Mouse (Mus musculus): Measurements from ENCODE around the gene Elp5.
A peak's percentile ranks its signal among the peaks of the same experiment; 100 is the strongest.

Gene Elp5

DNA sequence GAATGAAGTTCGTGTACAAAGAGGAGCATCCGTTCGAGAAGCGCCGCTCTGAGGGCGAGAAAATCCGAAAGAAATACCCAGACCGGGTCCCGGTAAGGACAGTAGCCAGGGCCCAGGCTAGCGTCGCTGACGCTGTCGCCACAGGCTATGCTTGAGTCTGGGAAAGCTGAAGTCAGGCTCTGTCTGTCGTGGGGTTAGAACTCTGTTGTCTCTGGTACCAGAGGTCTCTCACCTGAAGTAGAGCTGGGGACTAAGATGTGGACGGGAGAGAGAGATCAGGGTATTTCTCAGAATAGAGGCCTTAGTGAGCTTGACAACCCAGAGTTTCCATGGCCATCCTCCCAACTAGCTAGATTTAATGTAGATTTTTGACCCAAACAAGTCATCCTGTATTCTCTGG, 9.4 kb upstream of the Elp5 start:
- DNase-seq (ENCODE audit: low spot score in 2 of 2): no peak

GRCm38 (mm10) chr11:69990850-69991691, 8.8 kb upstream of the Elp5 start, which contains the start of gene Gabarap:
Gabarap (plus strand) TSS chr11:69991143.
- DNase-seq (ENCODE audit: low spot score in 2 of 2): peak; percentile 92 to 94

DNA sequence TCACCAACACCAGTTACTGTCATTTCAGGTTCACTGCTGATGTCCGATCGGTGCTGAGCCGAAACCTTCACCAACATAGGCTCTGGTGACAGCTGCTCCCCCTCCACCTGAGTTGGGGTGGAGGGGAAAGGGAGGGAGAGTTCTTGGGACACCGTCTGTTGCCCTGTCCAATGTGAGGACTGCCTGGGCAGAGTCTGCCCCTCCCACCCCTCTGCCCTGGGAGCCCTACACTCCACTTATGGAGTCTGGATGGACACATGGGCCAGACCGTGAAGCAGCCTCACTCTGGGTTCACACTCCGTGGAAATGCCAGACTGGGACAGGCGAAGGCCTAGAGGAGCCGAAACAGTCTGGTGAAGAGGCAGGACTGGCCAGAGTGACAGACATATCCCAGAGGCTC, 7.6 kb upstream of the Elp5 start:
- no peak for DNase-seq (ENCODE audit: low spot score in 2 of 2)

- DNase-seq (ENCODE audit: low spot score in 2 of 2): no peak
Observed at GRCm38 (mm10) chr11:69984431-69984830, 2.1 kb upstream of the Elp5 start.

DNA sequence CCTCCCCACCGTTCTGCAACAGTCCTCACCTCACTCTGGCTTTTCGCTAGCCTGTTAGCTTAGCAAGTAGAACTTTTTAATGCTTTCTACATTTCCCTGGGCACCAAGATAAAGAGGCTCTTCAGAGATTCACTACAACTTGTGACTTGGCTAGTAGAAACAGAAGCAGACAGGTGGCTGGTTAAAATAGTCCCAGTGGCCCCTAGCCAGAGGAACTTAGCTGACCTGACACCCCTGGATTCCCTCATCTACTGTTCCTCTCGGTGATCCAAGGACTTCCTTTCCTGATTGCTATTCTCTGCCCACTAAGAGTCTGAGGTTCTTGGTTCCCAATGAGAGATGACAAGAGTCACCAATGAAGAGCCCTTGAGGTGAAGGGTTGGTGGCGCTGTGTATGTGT, 1.1 kb upstream of the Elp5 start:
- DNase-seq (ENCODE audit: low spot score in 2 of 2): no peak

DNA sequence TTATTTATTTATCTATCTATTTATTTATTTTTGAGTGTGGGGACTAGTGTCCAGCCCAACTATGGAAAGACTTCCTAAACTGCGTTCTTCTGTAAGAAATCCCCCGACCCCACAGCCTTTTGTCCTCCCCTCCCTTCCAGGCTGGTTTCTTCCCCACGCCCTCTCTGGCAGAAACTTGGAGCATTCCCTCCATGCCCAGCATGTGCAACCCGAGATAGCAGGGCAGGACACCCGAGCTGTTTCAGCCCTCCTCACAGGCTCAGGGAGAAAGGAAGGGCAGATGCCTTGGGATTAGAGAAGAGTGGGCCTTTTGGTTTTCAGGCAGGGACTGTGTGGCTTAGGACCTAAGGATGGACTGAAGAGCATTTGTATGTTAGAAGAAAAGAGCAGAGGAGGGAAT, 560 bp upstream of the Elp5 start:
- no peak for DNase-seq (ENCODE audit: low spot score in 2 of 2)

DNA sequence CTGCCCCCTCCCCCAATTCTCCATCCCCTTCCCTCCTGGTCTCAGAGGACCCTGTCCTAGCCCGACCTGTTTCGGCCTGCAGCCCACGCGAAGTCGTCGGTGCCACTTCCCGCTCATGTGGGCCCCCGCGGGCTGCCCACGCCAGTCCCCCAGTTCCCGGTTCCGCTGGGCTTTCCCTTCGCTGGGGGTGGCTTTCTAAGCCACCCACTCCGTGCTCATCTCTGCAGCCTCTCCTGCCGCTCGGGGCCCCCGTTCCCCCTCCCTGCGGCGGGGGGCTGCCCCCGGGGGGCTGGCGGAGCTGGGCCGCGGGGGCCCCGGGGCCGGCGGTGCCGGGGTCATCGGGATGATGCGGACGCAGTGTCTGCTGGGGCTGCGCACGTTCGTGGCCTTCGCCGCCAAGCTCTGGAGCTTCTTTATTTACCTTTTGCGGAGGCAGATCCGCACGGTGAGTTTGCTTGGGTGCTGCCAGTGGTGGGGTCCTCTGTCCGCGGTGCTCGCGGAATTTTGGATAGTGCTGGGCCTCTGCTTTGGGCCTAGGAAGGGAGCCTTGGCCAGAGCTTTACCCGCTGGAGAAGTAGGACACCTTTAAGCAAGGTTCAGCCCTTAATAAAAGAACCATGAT, 1.1 kb downstream of the Elp5 start, which contains the start of gene Ctdnep1:
Gene Ctdnep1 (plus strand): TSS at position 16 of the 622 bp plus-strand sequence.
- no peak for DNase-seq (ENCODE audit: low spot score in 2 of 2)

DNA sequence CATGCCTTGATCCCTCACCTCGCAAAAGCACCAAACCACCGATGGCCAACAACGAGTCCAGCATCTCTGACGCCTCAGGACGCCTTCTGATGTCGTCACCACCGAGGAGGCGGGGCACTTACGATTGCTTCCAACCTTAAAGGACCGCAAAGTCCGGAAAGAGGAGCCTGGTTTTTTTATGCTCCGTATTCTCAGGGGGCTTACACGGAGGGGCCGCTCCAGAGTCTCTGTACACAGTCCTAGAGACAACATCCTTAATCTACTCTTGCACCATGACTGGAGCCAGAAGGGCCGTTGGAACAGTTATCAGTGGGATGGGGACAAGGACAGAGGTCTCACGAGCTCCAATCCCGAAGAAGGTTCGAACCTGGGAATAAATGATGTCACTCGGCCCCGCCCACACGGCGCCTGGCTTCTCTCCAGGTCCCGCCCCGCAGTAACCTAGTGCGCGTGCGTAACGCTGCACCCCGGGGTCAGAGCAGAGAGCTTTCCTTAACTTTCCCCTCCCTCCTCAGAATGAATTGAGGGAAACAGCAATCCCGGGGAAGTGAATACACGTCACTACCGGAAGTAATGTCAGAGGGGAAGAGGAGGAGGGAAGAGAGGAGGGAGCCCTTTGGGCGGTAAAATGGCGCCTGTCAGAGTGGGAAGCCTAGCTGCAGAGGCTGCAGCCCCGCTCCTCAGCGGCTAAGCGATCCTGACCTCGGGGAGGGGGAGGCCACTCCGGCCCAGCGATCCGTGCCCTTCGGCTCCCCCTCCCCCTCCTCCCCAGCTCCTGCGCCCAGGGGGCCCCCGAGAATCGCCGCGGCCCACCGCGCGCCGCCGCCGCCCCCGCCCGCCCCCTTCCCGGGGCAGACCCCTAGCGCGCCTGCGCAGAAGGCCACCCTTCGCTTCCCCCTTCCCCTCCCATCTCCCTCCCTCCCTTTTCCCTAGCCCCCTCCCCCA, 1.8 kb downstream of the Elp5 start:
- DNase-seq (ENCODE audit: low spot score in 2 of 2): peak; percentile 98

DNA sequence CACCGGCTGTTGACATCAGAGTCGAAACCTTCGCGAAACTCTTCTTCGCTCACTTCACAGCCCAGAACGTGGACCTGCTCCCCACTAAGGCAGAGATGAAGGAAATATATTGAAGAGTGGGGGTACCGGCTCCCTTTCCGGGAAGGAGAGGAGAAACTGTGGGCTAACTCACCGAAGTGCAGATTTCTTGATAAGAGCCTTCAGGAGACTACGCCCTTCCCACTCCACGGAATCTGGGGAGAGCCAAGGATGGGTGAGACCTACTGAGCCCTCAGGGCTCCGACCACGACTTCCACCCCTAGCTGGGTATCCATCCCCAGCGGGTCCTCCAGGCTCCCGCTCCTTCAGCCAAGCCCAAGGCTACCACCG, 2.5 kb downstream of the Elp5 start:
- DNase-seq (ENCODE audit: low spot score in 2 of 2): no peak

GRCm38 (mm10) chr11:69976271-69976670, 6.0 kb downstream of the Elp5 start:
- no peak for DNase-seq (ENCODE audit: low spot score in 2 of 2)

GRCm38 (mm10) chr11:69974907-69975306, 7.4 kb downstream of the Elp5 start:
- no peak for DNase-seq (ENCODE audit: low spot score in 2 of 2)

DNA sequence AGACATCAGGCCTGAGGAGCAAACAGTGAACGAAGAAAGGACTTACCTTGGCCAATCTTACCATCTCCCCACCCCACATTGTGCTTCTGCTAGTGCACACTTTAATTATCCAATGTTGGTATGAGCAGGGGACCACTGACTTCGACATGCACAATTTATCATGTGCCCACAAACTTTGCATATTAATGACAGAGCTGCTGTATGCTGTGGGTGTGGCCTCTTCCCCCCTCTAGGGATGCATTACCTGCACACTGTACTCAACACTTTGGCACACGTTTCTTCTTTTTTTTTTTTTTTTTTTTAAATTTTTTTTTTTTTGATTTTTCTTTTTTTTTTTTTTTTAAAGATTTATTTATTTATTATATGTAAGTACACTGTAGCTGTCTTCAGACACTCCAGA, 11.5 kb downstream of the Elp5 start:
- DNase-seq (ENCODE audit: low spot score in 2 of 2): no peak

DNA sequence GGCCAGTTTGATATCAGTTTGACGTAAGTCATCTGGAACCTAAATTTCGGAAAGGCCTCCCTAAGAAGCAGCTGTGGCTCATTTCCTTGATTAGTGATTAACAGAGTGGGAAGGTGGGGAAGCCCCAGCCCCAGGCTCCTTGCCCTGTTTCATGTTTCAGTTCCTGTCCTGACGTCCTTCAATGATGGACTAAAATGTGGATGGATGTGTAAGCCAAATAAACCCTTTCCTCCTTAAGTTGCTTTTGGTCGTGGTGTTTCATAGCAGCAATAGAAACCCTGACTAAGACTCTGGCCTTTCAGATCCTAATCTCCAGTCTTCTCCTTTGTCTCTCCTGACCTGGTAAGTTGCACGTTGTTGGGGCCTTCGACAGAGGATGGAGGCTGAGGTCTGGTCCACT, 12.1 kb downstream of the Elp5 start:
- DNase-seq (ENCODE audit: low spot score in 2 of 2): no peak

DNA sequence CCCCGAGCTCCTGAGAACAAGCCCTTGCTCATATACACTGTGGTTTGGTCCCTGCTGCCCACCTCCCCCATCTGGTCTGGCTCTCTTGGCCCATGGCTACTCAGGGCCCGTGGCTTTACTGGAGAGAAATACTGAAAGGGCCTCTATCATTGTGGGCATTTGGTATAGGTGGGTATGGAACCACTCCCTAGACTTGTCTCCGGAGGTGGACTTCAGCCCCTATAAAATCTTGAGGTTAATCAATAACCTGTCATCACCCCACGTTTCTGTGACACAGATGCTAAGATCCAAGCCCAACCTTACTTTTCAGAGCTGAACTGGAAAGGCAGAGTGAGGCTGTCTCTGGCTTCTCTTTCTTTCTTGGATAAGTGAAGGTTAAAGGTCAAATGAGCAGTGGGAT, 13.5 kb downstream of the Elp5 start:
- DNase-seq (ENCODE audit: low spot score in 2 of 2): no peak

DNA sequence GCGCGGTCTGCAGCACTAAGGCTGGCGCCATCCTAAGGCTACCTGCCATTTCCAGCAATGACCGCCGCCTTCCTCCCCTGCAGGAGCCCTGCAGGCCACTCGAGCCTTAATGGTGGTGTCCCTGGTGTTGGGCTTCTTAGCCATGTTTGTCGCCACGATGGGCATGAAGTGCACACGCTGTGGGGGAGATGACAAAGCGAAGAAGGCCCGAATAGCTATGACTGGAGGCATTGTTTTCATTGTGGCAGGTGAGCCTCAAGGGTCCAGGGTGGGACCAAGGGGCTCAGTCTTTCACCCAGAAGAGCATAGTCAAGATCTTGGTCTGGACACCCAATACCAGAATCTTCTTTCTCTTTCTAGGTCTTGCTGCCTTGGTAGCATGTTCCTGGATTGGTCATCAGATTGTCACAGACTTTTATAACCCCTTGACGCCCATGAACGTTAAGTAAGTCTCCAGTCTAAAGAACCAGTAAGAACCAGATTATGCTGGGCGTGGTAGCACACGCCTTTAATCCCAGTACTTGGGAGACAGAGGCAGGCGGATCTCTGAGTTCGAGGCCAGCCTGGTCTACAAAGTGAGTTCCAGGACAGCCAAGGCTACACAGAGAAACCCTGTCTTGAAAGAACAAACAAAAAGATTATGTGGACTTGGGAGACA, 15.3 kb downstream of the Elp5 start:
- DNase-seq (ENCODE audit: low spot score in 2 of 2): no peak

GRCm38 (mm10) chr11:69966006-69966859, 16.1 kb downstream of the Elp5 start:
- DNase-seq (ENCODE audit: low spot score in 2 of 2): no peak

- no peak for DNase-seq (ENCODE audit: low spot score in 2 of 2)
Observed at GRCm38 (mm10) chr11:69965271-69966005, 16.9 kb downstream of the Elp5 start.

- DNase-seq (ENCODE audit: low spot score in 2 of 2): no peak
Observed at GRCm38 (mm10) chr11:69964650-69965270, 17.6 kb downstream of the Elp5 start, which contains the start of gene Cldn7. Cldn7 (plus strand) TSS chr11:69964779.

DNA sequence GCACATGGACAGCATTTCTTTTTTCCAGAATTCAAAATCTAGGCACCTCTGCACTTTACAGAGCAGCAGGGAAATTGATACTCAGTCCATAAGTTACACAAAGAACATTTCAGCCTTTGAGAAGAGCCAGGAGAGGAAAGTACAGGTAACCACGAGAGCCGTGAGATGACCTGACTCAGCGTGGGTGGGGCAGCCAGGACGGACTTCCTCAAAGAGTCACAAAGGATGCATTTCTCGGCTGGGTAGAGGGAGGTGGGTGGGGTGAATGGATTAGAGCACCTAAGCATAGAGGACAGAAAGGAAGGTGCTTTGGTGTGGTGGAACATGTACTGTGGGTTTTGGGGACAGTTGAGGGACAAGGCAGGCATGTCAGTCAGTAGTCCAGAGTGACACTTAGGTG, 20.5 kb downstream of the Elp5 start:
- DNase-seq (ENCODE audit: low spot score in 2 of 2): no peak

Data from frontal cortex, postnatal 10 days (tissue).